Mouse (Mus musculus) C2C12 (cell line): ENCODE measurements around the gene Golga7b.

ENCODE experiments used
- CEBPB ChIP-seq: IDR thresholded peaks from one replicate; pipeline ENCODE4 v1.6.1; 2011; ENCODE audit warnings: low read depth, mild to moderate bottlenecking, control low read depth, moderate library complexity
- CTCF ChIP-seq: IDR thresholded peaks from one replicate; pipeline ENCODE4 v1.5.1; 2011; ENCODE audit not compliant: control insufficient read depth, insufficient read depth, insufficient read length
- MAX ChIP-seq: IDR thresholded peaks from one replicate; pipeline ENCODE4 v1.6.1; 2011; ENCODE audit warnings: mild to moderate bottlenecking, control low read depth
- MYOG ChIP-seq: IDR thresholded peaks from one replicate; pipeline ENCODE4 v1.6.1; 2011; ENCODE audit not compliant: control insufficient read depth, insufficient read length; ENCODE audit errors: extremely low read depth
- USF1 ChIP-seq: IDR thresholded peaks from one replicate; pipeline ENCODE4 v1.6.1; 2011; ENCODE audit warnings: low read depth, mild to moderate bottlenecking, control low read depth, moderate library complexity

GRCm38 (mm10) chr19:42226451-42226850 lies 20.9 kb upstream of the Golga7b start:
- TF ChIP-seq CTCF: no peak
- no peak for TF ChIP-seq MYOG
- TF ChIP-seq MAX: no peak
- TF ChIP-seq CEBPB: no peak
- no peak for TF ChIP-seq USF1
